Mouse (Mus musculus) limb, embryonic 11.5 days (tissue): Measurements from ENCODE around the gene Prc1. TPM values are rescaled to one million over a fixed set of nuclear protein-coding genes. Genes with fewer than 3 reads are reported as not detected.

ENCODE experiments used
- ATAC-seq: fragments of 200-750 bp; cut with Nextera tagmentation; 2 replicates; pipeline ENCODE4 v1.8.0; 2017; ENCODE audit warnings: low read depth; ENCODE audit not compliant: insufficient number of reproducible peaks, low FRiP score, low TSS enrichment
- DNase-seq: peaks from one replicate; pipeline ENCODE4 v3.0.0-alpha.2; 2015; ENCODE audit warnings: low spot score
- H3K27ac ChIP-seq: fragments of 300-500 bp; sonication (generic); replicated peaks from 2 replicates; pipeline ENCODE4 v1.5.1; 2014; ENCODE audit warnings: low read depth, mild to moderate bottlenecking, low read length
- H3K27me3 ChIP-seq: fragments of 300-500 bp; sonication (generic); 2 replicates; pipeline ENCODE4 v1.6.1; 2014; ENCODE audit warnings: mild to moderate bottlenecking, low read length, mixed read lengths; ENCODE audit not compliant: control insufficient read depth, insufficient read depth
- H3K36me3 ChIP-seq: fragments of 300-500 bp; sonication (generic); 2 replicates; pipeline ENCODE4 v1.6.1; 2014; ENCODE audit warnings: mild to moderate bottlenecking, low read length, moderate library complexity, mixed read lengths; ENCODE audit not compliant: control insufficient read depth, insufficient read depth
- H3K4me1 ChIP-seq: fragments of 300-500 bp; sonication (generic); 2 replicates; pipeline ENCODE4 v1.6.1; 2014; ENCODE audit warnings: low read length, mixed read lengths; ENCODE audit not compliant: control insufficient read depth, insufficient read depth
- H3K4me2 ChIP-seq: fragments of 300-500 bp; sonication (generic); 2 replicates; pipeline ENCODE4 v1.6.1; 2014; ENCODE audit warnings: low read depth, mild to moderate bottlenecking, moderate library complexity; ENCODE audit not compliant: severe bottlenecking
- H3K4me3 ChIP-seq: fragments of 300-500 bp; sonication (generic); 2 replicates; pipeline ENCODE4 v1.5.1; 2014; ENCODE audit warnings: low read depth, low read length
- H3K9ac ChIP-seq: fragments of 300-500 bp; sonication (generic); 2 replicates; pipeline ENCODE4 v1.6.1; 2014; ENCODE audit warnings: mild to moderate bottlenecking, low read length
- H3K9me3 ChIP-seq: fragments of 300-500 bp; sonication (generic); 2 replicates; pipeline ENCODE4 v1.6.1; 2016; ENCODE audit warnings: low read length; ENCODE audit not compliant: control insufficient read depth
- WGBS: fragments of 180-500 bp; shearing (Covaris S2); extraction: QIAGEN DNeasy Blood & Tissue Kit; methylation state at CpG from one replicate; pipeline ENCODE4 v1.1.7; 2014; 5-methylcytosine and 5-hydroxymethylcytosine counted together
- polyA plus RNA-seq: library from polyadenylated mRNA; unstranded; fragments of >200 nt; fragmentation: Nextera tagmentation; extraction: Ambion mirVana; gene quantifications from 2 replicates; pipeline ENCODE4 v1.2.1, GENCODE M21; 2014

Gene Prc1
- polyA plus RNA-seq, 1 experiment from 2014 or later = 150 TPM

GRCm38 (mm10) chr7:80294764-80295648, 756 bp downstream of the Prc1 start:
- peak; percentile 45; the same call in 1 of the 2 replicates for ATAC-seq
- no peaks in the 10 kb centered on the region for H3K36me3 ChIP-seq
- H3K27ac ChIP-seq = peak overlapping the region; percentile 77

DNA sequence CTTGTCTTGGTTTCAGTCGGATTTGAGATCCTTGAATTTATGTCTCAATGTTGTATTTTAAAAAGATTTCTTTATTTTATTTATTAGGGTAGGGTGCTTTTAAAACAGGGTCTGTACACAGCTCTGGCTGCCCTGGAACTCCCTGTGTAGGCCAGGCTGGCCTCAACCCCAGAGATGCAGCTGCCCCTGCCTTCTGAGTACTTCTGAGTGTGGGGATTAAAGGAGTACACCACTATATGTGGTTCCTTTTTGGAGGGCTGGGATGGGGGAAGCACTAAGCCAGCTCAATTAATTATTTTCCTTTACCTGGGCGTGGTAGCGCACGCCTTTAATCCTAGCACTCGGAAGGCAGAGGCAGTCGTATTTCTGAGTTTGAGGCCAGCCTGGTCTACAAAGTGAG, 2.2 kb downstream of the Prc1 start:
- DNase-seq = no peak
- Histone ChIP-seq H3K9me3 (no peaks in the 10 kb centered on the region), H3K9ac (no peak overlapping the region), H3K4me2 (no peak overlapping the region), H3K27me3 (no peaks in the 10 kb centered on the region), H3K27ac (no peak overlapping the region), H3K36me3 (peaks cover 4% of the 10 kb centered on the region), H3K4me1 (no peaks in the 10 kb centered on the region), H3K4me3 (no peak overlapping the region)
- no peak for ATAC-seq
- 96% methylated on average over 6 of the region's 6 CpGs for WGBS

More at GRCm38 (mm10) chr7:80294764-80295648, 756 bp downstream of the Prc1 start:
- 10% methylated on average over 37 of the region's 37 CpGs for WGBS
- H3K9me3 ChIP-seq = no peaks in the 10 kb centered on the region
- peak overlapping the region; percentile 92 for H3K4me3 ChIP-seq
- H3K4me2 ChIP-seq = peak overlapping the region; percentile 58
- no peaks in the 10 kb centered on the region for H3K27me3 ChIP-seq
- no peaks in the 10 kb centered on the region for H3K4me1 ChIP-seq
- DNase-seq = no peak
- H3K9ac ChIP-seq = peak overlapping the region; percentile 87

- no peak overlapping the region for H3K4me3 ChIP-seq
- H3K9ac ChIP-seq = no peak overlapping the region
- peaks cover 7% of the 10 kb centered on the region for H3K36me3 ChIP-seq
- 94% methylated on average over 3 of the region's 3 CpGs for WGBS
- DNase-seq (no peak), ATAC-seq (no peak)
- no peaks in the 10 kb centered on the region for H3K4me1 ChIP-seq
- H3K4me2 ChIP-seq = no peak overlapping the region
- no peaks in the 10 kb centered on the region for H3K27me3 ChIP-seq
- no peaks in the 10 kb centered on the region for H3K9me3 ChIP-seq
- H3K27ac ChIP-seq = no peak overlapping the region
Measured at GRCm38 (mm10) chr7:80297041-80297440, 2.8 kb downstream of the Prc1 start.

GRCm38 (mm10) chr7:80298754-80299153, 4.5 kb downstream of the Prc1 start:
- no peak overlapping the region for H3K4me2 ChIP-seq
- DNase-seq (no peak), ATAC-seq (no peak)
- H3K27ac ChIP-seq = no peak overlapping the region
- 93% methylated on average over 4 of the region's 4 CpGs for WGBS
- no peaks in the 10 kb centered on the region for H3K27me3 ChIP-seq
- H3K4me3 ChIP-seq = no peak overlapping the region
- H3K36me3 ChIP-seq = peaks cover 14% of the 10 kb centered on the region
- no peaks in the 10 kb centered on the region for H3K4me1 ChIP-seq
- no peaks in the 10 kb centered on the region for H3K9me3 ChIP-seq
- H3K9ac ChIP-seq = no peak overlapping the region

DNA sequence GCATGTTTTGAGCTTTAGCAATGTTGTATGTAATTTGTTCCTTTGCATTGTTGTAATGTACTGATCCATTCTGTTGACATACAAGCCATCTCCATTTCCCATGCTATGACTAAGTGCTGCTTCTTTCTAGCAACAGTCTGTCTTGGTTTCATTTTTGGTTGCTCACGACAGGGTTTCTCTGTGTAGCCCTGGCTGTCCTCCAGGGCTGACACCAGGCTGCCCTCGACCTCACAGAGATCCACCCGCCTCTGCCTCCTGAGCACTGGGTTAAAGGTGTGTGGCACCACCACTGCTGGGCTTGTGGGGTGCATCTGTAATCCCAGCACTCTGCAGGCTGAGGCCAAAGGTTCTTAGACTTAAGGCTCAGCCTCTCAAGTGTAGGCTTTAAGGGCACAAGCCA, 5.3 kb downstream of the Prc1 start:
- Histone ChIP-seq H3K27me3 (no peaks in the 10 kb centered on the region), H3K36me3 (peaks cover 14% of the 10 kb centered on the region), H3K4me3 (no peak overlapping the region), H3K9ac (no peak overlapping the region), H3K4me2 (no peak overlapping the region), H3K4me1 (no peaks in the 10 kb centered on the region), H3K27ac (no peak overlapping the region), H3K9me3 (no peaks in the 10 kb centered on the region)
- ATAC-seq = no peak
- 92% methylated on average over 3 of the region's 3 CpGs for WGBS
- DNase-seq = no peak

- H3K4me2 ChIP-seq = no peak overlapping the region
- WGBS = 83% methylated on average over 2 of the region's 2 CpGs
Measured at GRCm38 (mm10) chr7:80301522-80301921, 7.3 kb downstream of the Prc1 start.

GRCm38 (mm10) chr7:80307766-80308165, 13.5 kb downstream of the Prc1 start:
- 88% methylated on average over 3 of the region's 3 CpGs for WGBS
- peaks cover 34% of the 10 kb centered on the region for H3K36me3 ChIP-seq

More at GRCm38 (mm10) chr7:80301522-80301921, 7.3 kb downstream of the Prc1 start:
- no peak overlapping the region for H3K9ac ChIP-seq
- DNase-seq (no peak), ATAC-seq (no peak)
- H3K36me3 ChIP-seq = peaks cover 22% of the 10 kb centered on the region
- no peak overlapping the region for H3K27ac ChIP-seq
- H3K4me3 ChIP-seq = no peak overlapping the region
- no peaks in the 10 kb centered on the region for H3K9me3 ChIP-seq
- H3K4me1 ChIP-seq = no peaks in the 10 kb centered on the region
- H3K27me3 ChIP-seq = no peaks in the 10 kb centered on the region

GRCm38 (mm10) chr7:80310771-80311170, 16.5 kb downstream of the Prc1 start:
- no peak overlapping the region for H3K4me3 ChIP-seq
- ATAC-seq (no peak), DNase-seq (no peak)
- no peaks in the 10 kb centered on the region for H3K9me3 ChIP-seq
- no peaks in the 10 kb centered on the region for H3K4me1 ChIP-seq
- peaks cover 40% of the 10 kb centered on the region for H3K36me3 ChIP-seq
- H3K4me2 ChIP-seq = no peak overlapping the region
- H3K9ac ChIP-seq = no peak overlapping the region
- 83% methylated on average over 7 of the region's 7 CpGs for WGBS
- H3K27me3 ChIP-seq = no peaks in the 10 kb centered on the region
- no peak overlapping the region for H3K27ac ChIP-seq

More at GRCm38 (mm10) chr7:80307766-80308165, 13.5 kb downstream of the Prc1 start:
- no peak overlapping the region for H3K27ac ChIP-seq
- no peak for DNase-seq
- H3K4me3 ChIP-seq = no peak overlapping the region
- no peaks in the 10 kb centered on the region for H3K4me1 ChIP-seq
- ATAC-seq = no peak
- no peaks in the 10 kb centered on the region for H3K27me3 ChIP-seq
- H3K4me2 ChIP-seq = no peak overlapping the region
- no peak overlapping the region for H3K9ac ChIP-seq
- H3K9me3 ChIP-seq = no peaks in the 10 kb centered on the region
